Mouse (Mus musculus): ENCODE results near the gene Riok1.

Gene Riok1

GRCm38 (mm10) chr13:38062678-38063077, 25.9 kb downstream of the Riok1 start:
- DNase-seq (ENCODE audit: extremely low spot score, low read depth, low spot score) = no peak

- peak; percentile 64 for DNase-seq (ENCODE audit: extremely low spot score, low read depth, low spot score)
Observed at GRCm38 (mm10) chr13:38064854-38065663, 28.3 kb downstream of the Riok1 start.

DNA sequence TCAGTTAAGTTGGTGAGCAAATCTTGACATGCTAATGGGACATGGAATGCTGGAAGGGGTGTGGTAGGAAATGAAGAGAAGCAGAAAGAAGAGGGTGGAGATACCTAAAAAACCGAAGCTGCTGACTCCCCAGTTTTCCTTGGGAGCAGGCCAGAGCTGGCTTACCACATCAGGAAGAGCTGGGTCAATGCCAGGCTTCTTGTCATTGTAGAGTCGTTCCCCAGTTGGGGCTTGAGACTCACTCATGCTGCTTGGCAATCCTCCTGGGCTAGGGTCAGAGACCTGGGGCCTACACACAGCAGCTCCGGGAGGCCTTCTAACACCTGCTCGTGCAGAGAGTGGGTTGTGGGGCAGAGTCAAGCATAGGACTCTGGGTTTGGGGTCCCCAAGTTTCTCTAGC, 34.1 kb downstream of the Riok1 start:
- DNase-seq (ENCODE audit: extremely low spot score, low read depth, low spot score) = no peak

DNA sequence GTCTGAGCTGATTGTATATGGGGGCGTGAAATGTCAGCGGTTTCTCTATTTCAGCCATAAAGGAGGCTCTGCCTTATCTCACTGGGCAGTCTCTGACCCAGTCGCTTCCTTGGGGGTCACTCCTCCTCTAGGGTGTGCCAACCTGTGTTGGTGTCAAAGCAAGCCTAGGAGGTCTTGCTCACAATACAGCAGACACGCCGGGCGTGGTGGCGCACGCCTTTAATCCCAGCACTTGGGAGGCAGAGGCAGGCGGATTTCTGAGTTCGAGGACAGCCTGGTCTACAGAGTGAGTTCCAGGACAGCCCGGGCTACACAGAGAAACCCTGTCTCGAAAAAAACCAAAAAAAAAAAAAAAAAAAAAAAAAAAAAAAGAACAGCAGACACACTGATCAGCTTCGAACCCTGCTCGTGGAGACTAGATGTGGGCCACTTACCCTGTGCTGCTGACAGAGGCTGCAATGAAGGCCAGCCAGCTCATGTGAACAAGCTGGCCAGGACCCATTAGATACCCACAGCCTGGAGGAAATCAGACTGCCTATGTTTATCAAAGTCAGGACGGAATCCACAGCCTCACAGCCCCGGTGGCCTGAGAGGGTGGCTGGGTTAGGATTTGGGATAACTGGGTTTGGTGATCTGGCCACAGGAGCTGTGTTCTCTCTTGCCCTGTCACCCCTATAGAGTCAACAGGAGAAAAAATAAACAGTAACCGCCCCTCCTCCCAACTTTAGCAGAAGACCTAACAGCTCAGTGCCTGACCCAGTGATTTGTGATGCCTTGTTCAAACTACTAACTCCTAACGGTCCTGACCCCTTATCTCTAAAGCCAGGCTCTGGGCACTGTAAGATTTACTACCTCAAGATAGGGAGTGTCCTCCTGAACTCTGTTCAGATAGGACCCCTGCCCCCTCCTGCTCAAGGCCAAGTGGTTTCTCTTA, 36.8 kb downstream of the Riok1 start:
- no peak for DNase-seq (ENCODE audit: extremely low spot score, low read depth, low spot score)

DNA sequence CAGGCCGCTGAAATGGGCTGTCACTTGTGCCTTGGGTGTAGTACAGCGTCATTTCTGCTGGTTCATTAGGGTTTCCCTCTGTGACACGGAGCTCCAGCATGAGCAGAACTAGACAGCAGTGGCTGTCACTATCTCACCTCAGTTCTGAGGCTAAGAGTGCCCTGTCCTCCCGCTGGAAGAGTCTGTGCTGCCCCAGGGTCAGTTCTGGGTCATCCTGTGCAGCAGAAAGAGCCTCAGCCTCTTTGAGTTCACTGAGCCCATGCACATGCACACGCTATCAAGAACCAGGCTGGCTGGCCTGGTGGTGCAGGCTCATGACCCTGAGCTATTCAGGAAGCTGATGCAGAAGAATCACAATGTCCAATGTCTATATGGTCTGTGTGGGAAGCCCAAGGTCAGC, 37.6 kb downstream of the Riok1 start:
- no peak for DNase-seq (ENCODE audit: extremely low spot score, low read depth, low spot score)

GRCm38 (mm10) chr13:38077113-38077512, 40.3 kb downstream of the Riok1 start:
- no peak for DNase-seq (ENCODE audit: extremely low spot score, low read depth, low spot score)

DNA sequence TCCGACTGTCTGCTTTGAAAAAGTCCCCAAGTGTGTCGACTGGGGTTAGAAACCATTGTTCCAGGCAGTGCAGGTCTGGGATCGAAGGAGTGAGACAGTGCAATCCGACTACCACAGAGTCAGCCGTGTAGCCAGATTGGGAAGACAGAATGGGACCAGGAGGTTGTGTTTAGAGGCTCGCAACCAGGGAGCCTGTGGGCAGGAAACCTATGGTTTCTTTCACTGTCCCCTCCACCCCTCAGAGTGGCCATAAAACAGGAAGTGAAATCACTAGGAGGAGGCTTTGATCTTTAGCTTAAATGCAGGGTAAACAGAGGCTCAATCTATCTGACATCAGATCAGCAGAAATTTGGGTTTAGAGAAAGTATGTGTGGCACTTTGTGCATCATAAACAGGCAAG, 42.0 kb downstream of the Riok1 start:
- DNase-seq (ENCODE audit: extremely low spot score, low read depth, low spot score) = no peak

GRCm38 (mm10) chr13:38079366-38079765, 42.6 kb downstream of the Riok1 start:
- no peak for DNase-seq (ENCODE audit: extremely low spot score, low read depth, low spot score)

DNA sequence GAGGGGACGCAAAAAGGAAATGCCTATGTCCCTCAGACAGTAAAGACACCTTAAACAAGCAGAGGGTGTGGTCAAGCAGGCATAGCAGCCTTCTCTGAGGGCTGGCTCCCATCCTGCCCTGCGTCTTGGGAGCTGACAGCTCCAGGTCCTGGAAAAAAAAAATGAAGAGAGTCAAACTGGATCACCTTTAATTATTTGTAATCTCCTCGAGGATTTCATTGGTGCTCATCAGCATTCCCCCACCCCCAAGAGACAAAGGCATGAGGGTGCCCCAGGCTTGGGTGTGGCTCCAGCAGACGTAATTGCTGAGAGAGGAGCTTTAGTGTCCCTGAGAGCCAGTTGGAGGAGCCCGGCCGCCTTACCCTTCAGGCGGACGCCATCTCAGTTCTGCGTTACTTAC, 43.2 kb downstream of the Riok1 start:
- DNase-seq (ENCODE audit: extremely low spot score, low read depth, low spot score) = no peak

- no peak for DNase-seq (ENCODE audit: extremely low spot score, low read depth, low spot score)
Observed at GRCm38 (mm10) chr13:38080725-38081124, 43.9 kb downstream of the Riok1 start.

DNA sequence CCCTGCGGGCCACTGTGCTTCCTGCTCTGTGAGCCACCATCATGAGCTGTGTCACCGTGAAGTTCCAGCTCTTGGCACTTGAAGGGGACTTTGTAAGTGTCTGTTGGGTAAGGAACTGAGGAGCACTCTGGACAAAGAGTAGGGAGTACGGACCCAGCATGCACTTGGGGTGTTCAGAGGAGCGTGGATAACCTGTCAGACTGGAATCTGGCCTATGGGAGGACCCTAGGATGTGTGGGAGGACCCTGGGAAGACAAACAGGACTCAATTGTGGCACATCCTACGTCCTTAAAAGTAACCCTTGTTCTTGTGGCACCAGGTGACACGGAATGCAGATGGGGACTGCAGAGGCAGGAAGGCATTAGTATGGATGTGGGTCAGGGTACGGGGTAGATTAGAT, 44.4 kb downstream of the Riok1 start:
- DNase-seq (ENCODE audit: extremely low spot score, low read depth, low spot score) = no peak

- DNase-seq (ENCODE audit: extremely low spot score, low read depth, low spot score) = no peak
Observed at GRCm38 (mm10) chr13:38086711-38087110, 49.9 kb downstream of the Riok1 start.

DNA sequence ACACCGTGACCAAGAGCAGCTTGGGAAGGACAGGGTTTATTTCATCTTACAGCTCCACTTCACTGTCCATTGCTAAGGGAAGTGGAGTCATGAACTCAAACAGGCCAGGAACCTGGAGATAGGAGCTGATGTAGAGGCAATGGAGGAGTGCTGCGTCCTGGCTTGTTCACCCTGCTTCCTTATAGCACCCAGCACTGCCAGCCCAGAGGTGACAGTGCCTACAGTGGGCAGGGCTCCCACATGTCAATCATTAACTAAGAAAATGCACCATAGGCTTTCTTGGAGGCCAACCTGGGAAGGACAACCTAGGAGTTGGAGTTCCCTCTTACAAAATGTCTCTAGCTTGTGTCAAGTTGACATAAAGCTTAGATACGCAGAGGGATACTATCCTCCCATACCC, 51.2 kb downstream of the Riok1 start:
- DNase-seq (ENCODE audit: extremely low spot score, low read depth, low spot score) = no peak

DNA sequence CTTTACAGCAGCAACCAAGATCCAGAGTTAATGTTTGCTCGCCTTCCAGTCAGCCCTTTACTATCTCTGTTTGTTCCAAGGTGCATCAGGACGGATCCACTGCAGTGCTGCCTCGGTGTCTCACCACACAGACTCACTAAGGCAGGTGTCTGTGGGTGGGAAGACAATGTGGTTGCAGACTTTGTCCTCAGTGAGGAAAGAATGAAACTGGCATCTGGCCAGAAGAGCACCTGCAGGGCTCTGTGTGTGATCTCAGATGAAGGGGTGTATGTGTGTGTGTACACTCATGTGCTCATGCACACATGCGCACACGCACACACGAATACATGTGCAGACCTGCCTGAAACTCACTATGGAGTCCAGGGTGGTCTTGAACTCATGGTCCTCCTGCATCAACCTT, 52.7 kb downstream of the Riok1 start:
- no peak for DNase-seq (ENCODE audit: extremely low spot score, low read depth, low spot score)

DNA sequence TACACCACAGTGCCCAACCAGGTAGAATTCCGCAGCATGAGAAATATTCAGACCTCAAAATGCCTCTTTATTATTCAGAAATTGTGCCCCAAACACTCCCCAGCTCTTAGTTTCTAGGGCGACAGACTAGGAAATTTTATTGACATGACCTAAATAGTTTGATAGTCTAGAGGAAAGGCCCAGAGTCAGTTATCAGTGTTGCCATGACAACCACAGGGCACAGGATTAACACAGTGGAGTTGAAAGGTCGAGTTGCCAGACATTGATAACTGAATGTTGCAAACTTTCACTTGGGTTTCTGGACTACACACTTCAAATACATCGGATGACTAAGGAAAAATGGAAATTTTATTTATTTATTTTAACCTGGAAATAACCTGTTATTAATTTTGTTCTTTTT, 53.1 kb downstream of the Riok1 start:
- DNase-seq (ENCODE audit: extremely low spot score, low read depth, low spot score) = no peak

GRCm38 (mm10) chr13:38096207-38096606, 59.4 kb downstream of the Riok1 start:
- DNase-seq (ENCODE audit: extremely low spot score, low read depth, low spot score) = no peak

GRCm38 (mm10) chr13:38103406-38103805, 66.6 kb downstream of the Riok1 start:
- DNase-seq (ENCODE audit: extremely low spot score, low read depth, low spot score) = no peak

- DNase-seq (ENCODE audit: extremely low spot score, low read depth, low spot score) = no peak
Observed at GRCm38 (mm10) chr13:38104501-38104900, 67.7 kb downstream of the Riok1 start.

- DNase-seq (ENCODE audit: extremely low spot score, low read depth, low spot score) = no peak
Observed at GRCm38 (mm10) chr13:38109081-38109480, 72.3 kb downstream of the Riok1 start.

Data from hindlimb bud, embryonic 11.5 days (tissue).